Mouse (Mus musculus) liver, adult 2 months (tissue): ENCODE results near the gene Nif3l1.

ENCODE experiments used
- CTCF ChIP-seq: fragments of 200-500 bp; IDR thresholded peaks from 2 replicates; pipeline ENCODE4 v1.5.1; 2011; ENCODE audit warnings: low read depth, low read length, control low read depth
- POLR2A ChIP-seq: fragments of 200-500 bp; IDR thresholded peaks from 2 replicates; pipeline ENCODE4 v1.6.1; 2011; ENCODE audit warnings: low read length, control low read depth; ENCODE audit not compliant: insufficient read depth; ENCODE audit errors: extremely low read depth

- no peak for TF ChIP-seq POLR2A
- TF ChIP-seq CTCF = no peak
Measured at GRCm38 (mm10) chr1:58401396-58401795, 43.6 kb upstream of the Nif3l1 start.
